Mouse (Mus musculus): Measurements from ENCODE around the gene Rc3h2.

DNA sequence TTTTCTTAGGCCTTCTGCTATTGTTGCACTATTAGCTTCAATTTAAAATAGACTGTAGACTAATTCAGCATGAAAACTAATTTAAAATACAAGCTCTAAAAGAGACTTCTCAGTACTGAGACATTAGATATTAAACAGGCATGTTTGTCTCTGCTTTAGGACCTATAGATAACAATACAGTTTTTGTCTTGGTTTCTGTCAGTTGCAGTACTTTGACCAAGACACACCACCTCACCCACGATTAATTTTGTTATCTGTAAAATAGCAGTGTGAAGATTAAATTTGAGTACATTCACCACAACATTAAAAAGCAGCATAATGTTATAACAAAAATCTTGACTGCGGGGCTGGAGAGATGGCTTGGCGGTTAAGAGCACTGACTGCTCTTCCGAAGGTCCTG, 43.6 kb upstream of the Rc3h2 start:
- TF ChIP-seq HCFC1 (IDR thresholded peaks at IDR 0.05; ENCODE audit: borderline replicate concordance, insufficient read depth, low read length) = no peak
- no peak for TF ChIP-seq ZNF384 (IDR thresholded peaks at IDR 0.05; ENCODE audit: low read depth, low read length)
- TF ChIP-seq CHD2 (IDR thresholded peaks at IDR 0.05; ENCODE audit: low read depth, low read length) = no peak
- no peak for TF ChIP-seq MAFK (IDR thresholded peaks at IDR 0.05; ENCODE audit: insufficient read depth, low read depth, low read length)
- no peak for TF ChIP-seq ZC3H11A (IDR thresholded peaks at IDR 0.05; ENCODE audit: borderline replicate concordance, low read depth, low read length)

Data from ES-E14 (cell line).